Mouse (Mus musculus) kidney, postnatal 25 days (tissue): ENCODE results near the gene BC049352.
A peak's percentile ranks its signal among the peaks of the same experiment; 100 is the strongest.

Experiments used
- DNase-seq, 2 experiments: peaks; one replicate each; pipeline ENCODE4 v3.0.0; 2021; ENCODE audit warnings: mixed read lengths in 2 of 2

BC049352 gene

DNA sequence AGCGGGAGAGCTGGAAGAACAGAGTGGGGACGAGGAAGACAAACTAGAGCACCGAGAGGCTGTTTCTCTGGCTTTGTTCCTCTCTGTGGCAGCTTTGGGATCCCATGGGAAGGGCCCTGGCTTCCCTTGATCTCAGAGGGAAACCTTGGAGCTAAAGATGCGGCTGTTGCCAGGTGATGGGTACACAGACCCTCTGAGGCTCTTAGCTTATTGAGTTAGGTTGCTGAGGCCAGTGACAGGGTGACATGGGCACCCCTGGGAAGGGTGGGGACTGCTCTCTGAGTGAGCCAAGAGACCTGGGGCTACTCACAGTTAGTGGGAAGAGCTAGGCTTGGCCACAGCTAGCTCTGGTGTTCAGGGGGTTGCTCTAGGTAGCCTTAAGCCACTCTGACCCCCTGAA, 13.7 kb downstream of the BC049352 start:
- DNase-seq: no peak

GRCm38 (mm10) chr9:45196125-45196830, 14.5 kb downstream of the BC049352 start:
- DNase-seq: no peak

- DNase-seq: no peak
Observed at GRCm38 (mm10) chr9:45197549-45197948, 15.7 kb downstream of the BC049352 start.

DNA sequence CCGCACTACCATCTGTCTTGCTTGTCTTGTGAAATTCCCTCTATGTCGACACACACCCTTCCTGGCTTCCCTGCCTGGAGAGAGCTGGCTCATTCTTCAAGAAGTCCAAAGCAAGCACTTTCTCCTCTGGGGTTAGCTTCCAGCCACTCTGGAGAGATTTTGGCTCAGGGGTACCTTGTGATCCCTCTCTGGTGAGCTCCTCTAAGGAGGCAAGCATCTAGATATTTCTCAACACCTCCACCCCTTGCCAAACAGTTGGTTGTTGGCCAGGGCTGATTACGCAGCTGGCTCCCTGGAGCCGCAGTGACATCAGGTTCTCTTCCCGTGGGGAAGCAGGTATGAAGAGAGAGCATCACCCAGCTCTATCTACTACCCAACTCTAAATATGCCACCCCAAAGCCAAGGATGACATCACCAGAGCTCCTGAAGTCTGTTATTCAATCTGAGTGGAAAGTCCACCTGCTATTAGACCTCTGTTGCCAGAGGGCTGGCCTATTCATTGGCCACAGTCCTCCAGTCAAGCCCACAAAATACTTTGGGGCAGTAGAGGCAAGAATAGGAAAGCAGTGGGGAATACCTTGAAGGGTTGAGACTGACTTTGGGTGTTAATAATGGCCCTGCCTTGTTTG, 19.6 kb downstream of the BC049352 start:
- peak in 1 of 2 experiments; percentile 56 for DNase-seq

DNA sequence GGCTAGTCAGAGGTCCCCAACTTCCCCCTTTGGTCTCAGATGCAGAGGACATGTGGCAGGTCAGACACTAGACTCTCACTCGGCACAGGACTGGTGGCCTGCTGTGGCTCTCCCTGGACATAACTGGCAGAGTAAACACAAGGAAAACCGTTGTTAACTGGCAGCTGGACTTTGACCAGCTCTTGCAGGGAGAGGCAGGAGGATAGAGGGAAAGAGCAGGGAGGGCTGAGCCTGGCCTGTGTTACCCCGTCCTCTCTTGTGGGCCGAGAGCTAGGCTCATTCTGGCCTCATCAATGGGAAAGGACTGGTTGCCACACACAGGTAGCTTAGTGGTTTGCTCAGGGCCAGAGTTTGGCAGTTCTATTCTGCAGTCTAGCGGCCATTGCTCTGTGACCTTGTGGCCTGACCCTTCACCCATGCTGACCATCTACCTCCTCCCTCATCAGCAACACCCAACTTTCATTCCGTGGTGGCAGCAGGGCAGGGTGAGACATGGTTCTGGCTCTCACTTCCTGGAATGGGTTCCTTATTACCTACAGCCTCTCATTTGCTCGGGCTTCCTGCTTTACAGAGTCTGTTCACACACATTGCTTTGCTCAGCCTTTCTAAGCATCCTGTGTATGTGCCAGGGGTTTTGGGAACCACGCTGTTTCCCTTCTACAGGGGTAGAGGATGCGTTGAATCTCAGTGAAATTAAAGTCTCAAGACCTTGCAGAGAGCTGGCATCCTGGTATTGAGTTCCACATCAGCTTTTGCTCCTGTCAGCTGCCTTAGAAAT, 20.4 kb downstream of the BC049352 start:
- peak; percentile 68 to 85 for DNase-seq

DNA sequence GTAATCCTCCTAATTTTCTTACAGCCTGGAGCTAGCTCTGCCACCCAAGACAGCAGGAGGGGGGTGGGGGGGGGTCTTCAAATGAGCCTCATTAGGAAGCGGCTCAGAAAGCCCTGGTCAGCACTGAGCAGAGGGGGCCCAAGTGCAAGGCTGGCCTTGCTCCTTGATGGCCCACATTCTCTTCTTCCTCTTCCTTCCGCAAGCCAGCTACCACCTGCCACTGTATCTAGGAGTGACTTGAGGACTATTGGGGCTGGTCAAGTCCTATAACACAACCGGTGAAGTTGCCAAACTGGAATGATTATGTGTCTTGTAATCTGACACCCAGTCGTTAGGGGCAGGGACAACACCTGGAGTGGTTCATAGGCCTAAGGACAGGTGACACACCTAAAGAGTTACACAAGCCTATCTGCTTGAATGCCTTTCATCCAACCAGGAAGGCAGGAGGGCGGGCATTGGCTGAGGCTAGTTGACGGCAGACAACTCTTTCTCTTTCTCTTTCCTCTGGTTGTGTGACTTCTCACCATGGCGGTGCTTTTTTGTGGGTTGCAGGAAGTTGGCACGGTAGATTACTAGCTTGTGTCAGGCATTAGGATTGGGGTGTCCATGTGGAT, 22.1 kb downstream of the BC049352 start, which contains the start of gene Tmprss4:
TSS of gene Tmprss4 (minus strand) at position 296 of the 614 bp plus-strand sequence.
- DNase-seq: peak in 1 of 2 experiments; percentile 43

DNA sequence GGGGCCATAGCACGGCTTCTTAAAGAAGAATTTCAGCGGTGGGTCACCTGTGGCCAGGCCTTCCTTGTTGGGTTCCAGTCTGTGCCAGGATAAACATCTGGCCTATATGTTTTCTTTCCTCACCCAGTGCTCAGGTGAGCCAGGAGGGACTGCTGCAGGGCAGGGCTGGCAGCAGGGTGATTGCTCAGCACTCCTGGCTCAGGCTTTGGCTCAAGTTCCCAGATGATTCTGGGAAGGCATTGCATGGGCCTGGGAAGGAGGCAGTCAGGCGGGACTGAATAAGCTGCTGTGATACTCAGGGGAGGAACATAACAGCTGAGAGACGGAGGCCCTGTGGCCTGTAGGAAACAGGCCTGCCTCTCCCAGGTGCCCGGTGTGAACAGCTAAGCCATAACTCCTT, 23.3 kb downstream of the BC049352 start:
- DNase-seq: peak; percentile 65 to 87

- DNase-seq: peak in 1 of 2 experiments; percentile 50
Observed at GRCm38 (mm10) chr9:45206121-45206520, 24.3 kb downstream of the BC049352 start.

- no peak for DNase-seq
Observed at GRCm38 (mm10) chr9:45207015-45207743, 25.4 kb downstream of the BC049352 start.

DNA sequence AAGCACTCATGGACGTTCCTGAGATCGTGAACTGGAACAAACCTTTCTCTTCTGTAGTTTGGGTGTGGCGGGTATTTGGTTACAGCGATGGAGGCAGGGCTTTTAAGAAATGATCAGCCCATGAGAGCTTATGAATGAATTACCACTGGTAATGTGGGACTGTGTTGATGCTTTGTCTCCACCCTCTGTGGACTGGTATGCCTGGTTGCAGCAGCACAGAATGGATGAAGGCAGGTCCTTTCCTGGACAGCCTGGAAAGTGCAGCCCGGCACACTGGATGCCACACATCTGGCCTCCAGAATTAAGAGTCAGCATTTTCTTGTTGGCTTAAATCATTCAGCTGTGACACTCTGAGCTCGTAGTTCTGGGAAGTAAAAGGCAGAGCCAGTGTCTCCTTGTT, 30.2 kb downstream of the BC049352 start:
- peak in 1 of 2 experiments; percentile 48 for DNase-seq

DNA sequence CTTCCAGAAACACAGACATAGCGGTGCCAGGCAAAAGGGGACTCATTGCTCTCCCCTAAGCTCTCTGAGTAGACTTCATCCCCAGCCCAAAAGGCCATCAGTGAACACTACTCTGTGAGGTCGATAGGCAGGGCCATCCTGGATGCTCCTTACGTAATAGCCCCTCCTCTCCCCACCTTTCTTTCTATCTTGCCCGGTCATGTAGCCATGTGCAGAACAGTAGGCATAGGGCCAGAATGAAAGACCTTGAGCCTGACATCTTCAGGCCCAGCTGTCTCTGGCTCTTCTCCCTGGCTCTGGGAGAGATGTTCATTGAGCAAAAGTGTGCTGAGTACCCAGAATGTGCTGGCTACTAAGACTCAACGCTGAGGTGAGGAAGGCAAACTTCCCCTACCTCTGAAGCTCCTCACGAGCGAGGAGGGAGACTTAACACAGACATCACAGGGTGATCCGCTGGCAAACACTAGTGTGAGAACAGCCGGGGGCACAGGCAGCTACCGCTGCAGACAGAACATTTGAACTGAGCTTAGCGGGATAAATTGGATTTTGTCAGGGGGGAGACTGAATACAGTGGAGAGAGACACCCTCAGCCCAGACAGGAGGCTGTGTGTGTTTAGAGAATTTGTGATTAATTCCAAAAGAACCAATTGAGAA, 33.8 kb downstream of the BC049352 start:
- peak in 1 of 2 experiments; percentile 55 for DNase-seq

GRCm38 (mm10) chr9:45219644-45220043, 37.8 kb downstream of the BC049352 start:
- DNase-seq: no peak

- peak; percentile 89 to 97 for DNase-seq
Observed at GRCm38 (mm10) chr9:45221567-45221966, 39.8 kb downstream of the BC049352 start.

- no peak for DNase-seq
Observed at GRCm38 (mm10) chr9:45229359-45229758, 47.6 kb downstream of the BC049352 start.

GRCm38 (mm10) chr9:45235668-45236227, 53.9 kb downstream of the BC049352 start:
- DNase-seq: no peak

- no peak for DNase-seq
Observed at GRCm38 (mm10) chr9:45236744-45237143, 54.9 kb downstream of the BC049352 start.

- DNase-seq: no peak
Observed at GRCm38 (mm10) chr9:45241397-45241796, 59.6 kb downstream of the BC049352 start.

- DNase-seq: no peak
Observed at GRCm38 (mm10) chr9:45245432-45245831, 63.6 kb downstream of the BC049352 start.

DNA sequence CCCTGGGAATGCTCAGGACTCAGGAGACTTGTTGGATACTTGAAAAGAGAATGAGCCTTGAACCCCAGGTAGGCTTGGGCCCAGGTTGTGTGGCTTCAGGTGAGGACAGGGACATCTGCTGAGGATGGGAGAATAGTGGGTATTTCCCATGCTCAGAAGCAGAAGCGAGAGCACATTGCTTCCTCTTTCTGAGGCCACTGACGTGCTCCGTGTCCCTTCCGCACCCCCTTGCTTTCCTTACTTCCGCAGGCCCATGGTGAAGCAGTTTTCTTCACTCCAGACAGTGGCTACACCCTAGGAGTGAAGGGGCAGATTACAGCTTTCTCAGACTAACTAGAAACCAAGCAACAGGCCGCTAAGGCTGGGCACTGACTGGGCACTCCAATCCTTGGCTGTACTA, 64.3 kb downstream of the BC049352 start:
- DNase-seq: no peak

DNA sequence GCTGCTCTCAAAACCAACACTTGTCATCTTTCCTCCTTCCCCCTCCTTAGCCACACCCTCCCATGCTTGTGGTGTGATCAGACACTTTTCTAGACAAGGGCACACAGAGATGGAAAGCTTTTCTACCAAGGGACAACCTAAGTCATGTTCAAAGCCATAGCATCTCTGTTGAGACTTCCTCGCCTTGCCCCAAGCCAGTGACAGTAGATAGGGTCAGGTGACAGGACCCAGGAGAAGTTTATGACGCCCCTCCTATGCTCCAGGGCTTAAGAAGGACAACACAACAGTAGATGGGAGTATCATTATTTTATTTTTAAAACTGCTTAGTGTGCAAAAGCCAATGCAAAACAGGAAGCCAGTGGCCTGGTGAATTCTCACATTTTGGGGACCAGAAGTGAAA, 65.7 kb downstream of the BC049352 start:
- no peak for DNase-seq

GRCm38 (mm10) chr9:45250306-45250705, 68.5 kb downstream of the BC049352 start:
- peak in 1 of 2 experiments; percentile 6 for DNase-seq
